Mouse (Mus musculus): Measurements from ENCODE around the gene Cct7. TPM values are rescaled to one million over a fixed set of nuclear protein-coding genes. Genes with fewer than 3 reads are reported as not detected.

Gene Cct7
- polyA plus RNA-seq, 1 experiment from 2014 or later: 445 TPM

GRCm38 (mm10) chr6:85483843-85484721, 32.8 kb downstream of the Cct7 start:
- Histone ChIP-seq H3K4me3 (ENCODE audit: low read depth, low read length) (peak overlapping the region; percentile 29), H3K9me3 (replicated peaks; ENCODE audit: control insufficient read depth, low read length) (no peaks in the 10 kb centered on the region), H3K9ac (ENCODE audit: low read depth, low read length) (no peak overlapping the region), H3K4me2 (peak overlapping the region; percentile 56), H3K4me1 (ENCODE audit: control insufficient read depth, insufficient read depth, low read length) (peaks cover 4% of the 10 kb centered on the region; the same call in 1 of the 2 replicates), H3K36me3 (ENCODE audit: control insufficient read depth, insufficient read depth, low read length) (no peaks in the 10 kb centered on the region), H3K27ac (ENCODE audit: low read depth, low read length) (no peak overlapping the region), H3K27me3 (ENCODE audit: control insufficient read depth, insufficient read depth, low read length) (peaks cover 76% of the 10 kb centered on the region)
- 4% methylated on average over 87 of the region's 92 CpGs for WGBS (ENCODE audit: insufficient replicate concordance)
- ATAC-seq (replicated peaks; ENCODE audit: insufficient number of reproducible peaks, low FRiP score, low TSS enrichment): no peak

- WGBS (ENCODE audit: insufficient replicate concordance): 67% methylated on average over 2 of the region's 2 CpGs
- Histone ChIP-seq H3K4me1 (ENCODE audit: control insufficient read depth, insufficient read depth, low read length) (peaks cover 4% of the 10 kb centered on the region; the same call in 1 of the 2 replicates), H3K4me2 (no peak overlapping the region), H3K27me3 (ENCODE audit: control insufficient read depth, insufficient read depth, low read length) (peaks cover 59% of the 10 kb centered on the region), H3K4me3 (ENCODE audit: low read depth, low read length) (no peak overlapping the region), H3K27ac (ENCODE audit: low read depth, low read length) (no peak overlapping the region), H3K9me3 (replicated peaks; ENCODE audit: control insufficient read depth, low read length) (no peaks in the 10 kb centered on the region), H3K36me3 (ENCODE audit: control insufficient read depth, insufficient read depth, low read length) (no peaks in the 10 kb centered on the region), H3K9ac (ENCODE audit: low read depth, low read length) (no peak overlapping the region)
- ATAC-seq (replicated peaks; ENCODE audit: insufficient number of reproducible peaks, low FRiP score, low TSS enrichment): no peak
These were observed 34.4 kb downstream of the Cct7 start for GRCm38 (mm10) chr6:85485738-85486137.

GRCm38 (mm10) chr6:85488510-85488909, 37.2 kb downstream of the Cct7 start:
- ATAC-seq (replicated peaks; ENCODE audit: insufficient number of reproducible peaks, low FRiP score, low TSS enrichment): no peak
- Histone ChIP-seq H3K4me3 (ENCODE audit: low read depth, low read length) (no peak overlapping the region), H3K36me3 (ENCODE audit: control insufficient read depth, insufficient read depth, low read length) (no peaks in the 10 kb centered on the region), H3K9me3 (replicated peaks; ENCODE audit: control insufficient read depth, low read length) (no peaks in the 10 kb centered on the region), H3K4me2 (no peak overlapping the region), H3K9ac (ENCODE audit: low read depth, low read length) (no peak overlapping the region), H3K4me1 (ENCODE audit: control insufficient read depth, insufficient read depth, low read length) (peaks cover 4% of the 10 kb centered on the region; the same call in 1 of the 2 replicates), H3K27ac (ENCODE audit: low read depth, low read length) (no peak overlapping the region), H3K27me3 (ENCODE audit: control insufficient read depth, insufficient read depth, low read length) (peaks cover 35% of the 10 kb centered on the region)
- WGBS (ENCODE audit: insufficient replicate concordance): 83% methylated on average over 4 of the region's 4 CpGs

GRCm38 (mm10) chr6:85489717-85490116, 38.4 kb downstream of the Cct7 start:
- H3K4me2 ChIP-seq: no peak overlapping the region
- H3K9ac ChIP-seq (ENCODE audit: low read depth, low read length): no peak overlapping the region
- no peaks in the 10 kb centered on the region for H3K9me3 ChIP-seq (replicated peaks; ENCODE audit: control insufficient read depth, low read length)
- peaks cover 23% of the 10 kb centered on the region for H3K27me3 ChIP-seq (ENCODE audit: control insufficient read depth, insufficient read depth, low read length)
- no peak overlapping the region for H3K4me3 ChIP-seq (ENCODE audit: low read depth, low read length)
- H3K36me3 ChIP-seq (ENCODE audit: control insufficient read depth, insufficient read depth, low read length): no peaks in the 10 kb centered on the region
- 73% methylated on average over 3 of the region's 3 CpGs for WGBS (ENCODE audit: insufficient replicate concordance)
- no peaks in the 10 kb centered on the region for H3K4me1 ChIP-seq (ENCODE audit: control insufficient read depth, insufficient read depth, low read length)
- ATAC-seq (replicated peaks; ENCODE audit: insufficient number of reproducible peaks, low FRiP score, low TSS enrichment): no peak
- H3K27ac ChIP-seq (ENCODE audit: low read depth, low read length): no peak overlapping the region

- 83% methylated on average over 4 of the region's 4 CpGs for WGBS (ENCODE audit: insufficient replicate concordance)
- H3K9ac ChIP-seq (ENCODE audit: low read depth, low read length): no peak overlapping the region
- ATAC-seq (replicated peaks; ENCODE audit: insufficient number of reproducible peaks, low FRiP score, low TSS enrichment): no peak
These were observed 38.9 kb downstream of the Cct7 start for GRCm38 (mm10) chr6:85490252-85490651.

GRCm38 (mm10) chr6:85491606-85492005, 40.3 kb downstream of the Cct7 start:
- H3K27me3 ChIP-seq (ENCODE audit: control insufficient read depth, insufficient read depth, low read length): peaks cover 4% of the 10 kb centered on the region
- WGBS (ENCODE audit: insufficient replicate concordance): 82% methylated on average over 3 of the region's 3 CpGs
- no peak overlapping the region for H3K27ac ChIP-seq (ENCODE audit: low read depth, low read length)
- no peak overlapping the region for H3K4me3 ChIP-seq (ENCODE audit: low read depth, low read length)
- no peaks in the 10 kb centered on the region for H3K36me3 ChIP-seq (ENCODE audit: control insufficient read depth, insufficient read depth, low read length)
- no peak overlapping the region for H3K4me2 ChIP-seq
- ATAC-seq (replicated peaks; ENCODE audit: insufficient number of reproducible peaks, low FRiP score, low TSS enrichment): no peak
- H3K9ac ChIP-seq (ENCODE audit: low read depth, low read length): no peak overlapping the region
- no peaks in the 10 kb centered on the region for H3K9me3 ChIP-seq (replicated peaks; ENCODE audit: control insufficient read depth, low read length)
- no peaks in the 10 kb centered on the region for H3K4me1 ChIP-seq (ENCODE audit: control insufficient read depth, insufficient read depth, low read length)

More at GRCm38 (mm10) chr6:85490252-85490651, 38.9 kb downstream of the Cct7 start:
- H3K4me3 ChIP-seq (ENCODE audit: low read depth, low read length): no peak overlapping the region
- no peaks in the 10 kb centered on the region for H3K9me3 ChIP-seq (replicated peaks; ENCODE audit: control insufficient read depth, low read length)
- no peak overlapping the region for H3K4me2 ChIP-seq
- H3K36me3 ChIP-seq (ENCODE audit: control insufficient read depth, insufficient read depth, low read length): no peaks in the 10 kb centered on the region
- peaks cover 18% of the 10 kb centered on the region for H3K27me3 ChIP-seq (ENCODE audit: control insufficient read depth, insufficient read depth, low read length)
- H3K4me1 ChIP-seq (ENCODE audit: control insufficient read depth, insufficient read depth, low read length): no peaks in the 10 kb centered on the region
- H3K27ac ChIP-seq (ENCODE audit: low read depth, low read length): no peak overlapping the region

- Histone ChIP-seq H3K9me3 (replicated peaks; ENCODE audit: control insufficient read depth, low read length) (no peaks in the 10 kb centered on the region), H3K9ac (ENCODE audit: low read depth, low read length) (no peak overlapping the region), H3K4me1 (ENCODE audit: control insufficient read depth, insufficient read depth, low read length) (no peaks in the 10 kb centered on the region), H3K4me2 (no peak overlapping the region), H3K27me3 (ENCODE audit: control insufficient read depth, insufficient read depth, low read length) (peaks cover 20% of the 10 kb centered on the region), H3K27ac (ENCODE audit: low read depth, low read length) (no peak overlapping the region), H3K4me3 (ENCODE audit: low read depth, low read length) (no peak overlapping the region), H3K36me3 (ENCODE audit: control insufficient read depth, insufficient read depth, low read length) (no peaks in the 10 kb centered on the region)
- ATAC-seq (replicated peaks; ENCODE audit: insufficient number of reproducible peaks, low FRiP score, low TSS enrichment): no peak
These were observed 45.7 kb downstream of the Cct7 start for GRCm38 (mm10) chr6:85496976-85497375.

GRCm38 (mm10) chr6:85498147-85498546, 46.8 kb downstream of the Cct7 start:
- Histone ChIP-seq H3K4me1 (ENCODE audit: control insufficient read depth, insufficient read depth, low read length) (peaks cover 5% of the 10 kb centered on the region; the same call in 1 of the 2 replicates), H3K27me3 (ENCODE audit: control insufficient read depth, insufficient read depth, low read length) (peaks cover 32% of the 10 kb centered on the region), H3K9ac (ENCODE audit: low read depth, low read length) (no peak overlapping the region), H3K9me3 (replicated peaks; ENCODE audit: control insufficient read depth, low read length) (no peaks in the 10 kb centered on the region), H3K27ac (ENCODE audit: low read depth, low read length) (no peak overlapping the region), H3K4me2 (no peak overlapping the region), H3K4me3 (ENCODE audit: low read depth, low read length) (no peak overlapping the region), H3K36me3 (ENCODE audit: control insufficient read depth, insufficient read depth, low read length) (no peaks in the 10 kb centered on the region)
- ATAC-seq (replicated peaks; ENCODE audit: insufficient number of reproducible peaks, low FRiP score, low TSS enrichment): no peak
- WGBS (ENCODE audit: insufficient replicate concordance): 51% methylated on average over 9 of the region's 9 CpGs

GRCm38 (mm10) chr6:85500416-85500815, 49.1 kb downstream of the Cct7 start:
- H3K36me3 ChIP-seq (ENCODE audit: control insufficient read depth, insufficient read depth, low read length): no peaks in the 10 kb centered on the region
- ATAC-seq (replicated peaks; ENCODE audit: insufficient number of reproducible peaks, low FRiP score, low TSS enrichment): no peak
- H3K9ac ChIP-seq (ENCODE audit: low read depth, low read length): no peak overlapping the region

More at GRCm38 (mm10) chr6:85500416-85500815, 49.1 kb downstream of the Cct7 start:
- Histone ChIP-seq H3K27me3 (ENCODE audit: control insufficient read depth, insufficient read depth, low read length) (peaks cover 53% of the 10 kb centered on the region), H3K4me2 (no peak overlapping the region), H3K9me3 (replicated peaks; ENCODE audit: control insufficient read depth, low read length) (no peaks in the 10 kb centered on the region), H3K27ac (ENCODE audit: low read depth, low read length) (no peak overlapping the region), H3K4me3 (ENCODE audit: low read depth, low read length) (no peak overlapping the region), H3K4me1 (ENCODE audit: control insufficient read depth, insufficient read depth, low read length) (peaks cover 5% of the 10 kb centered on the region; the same call in 1 of the 2 replicates)
- 62% methylated on average over 1 of the region's 1 CpGs for WGBS (ENCODE audit: insufficient replicate concordance)
